Mouse (Mus musculus): Measurements from ENCODE around the gene Ms4a7. TPM values are rescaled to one million over a fixed set of nuclear protein-coding genes. Genes with fewer than 3 reads are reported as not detected.
"Not testable (repeated sequence)": the region's sequence is repeated elsewhere in the genome, so short reads cannot be mapped to it uniquely, and the experiment has no call there.

Gene Ms4a7
- total RNA-seq (2022), result 1 to 10 TPM in 1 of 4 experiments, not detected in 3; 1.6 TPM

DNA sequence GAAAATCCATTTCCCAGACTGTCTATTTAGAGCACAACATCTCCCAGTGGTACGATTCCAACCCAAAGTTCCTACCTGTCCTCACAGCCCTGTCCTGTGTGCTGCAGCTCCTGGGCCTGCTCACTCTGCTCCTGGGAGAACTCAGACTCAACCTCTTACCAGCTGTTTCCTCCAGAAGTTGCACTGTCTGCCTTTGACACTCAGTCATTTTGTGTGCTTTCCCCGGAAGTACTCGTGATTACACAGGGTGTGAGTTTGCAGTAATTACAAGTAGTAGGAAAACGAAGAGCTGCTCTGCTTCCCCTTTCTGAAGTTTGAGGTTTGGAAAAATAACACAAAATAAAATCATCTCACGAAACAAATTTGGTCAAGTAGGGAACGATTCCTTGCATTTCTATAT lies at the start of gene Ms4a7:
Ms4a7 (minus strand) TSS at position 215 of the 400 bp plus-strand sequence.
- DNase-seq (ENCODE audit: low spot score in 2 of 2), result no peak

DNA sequence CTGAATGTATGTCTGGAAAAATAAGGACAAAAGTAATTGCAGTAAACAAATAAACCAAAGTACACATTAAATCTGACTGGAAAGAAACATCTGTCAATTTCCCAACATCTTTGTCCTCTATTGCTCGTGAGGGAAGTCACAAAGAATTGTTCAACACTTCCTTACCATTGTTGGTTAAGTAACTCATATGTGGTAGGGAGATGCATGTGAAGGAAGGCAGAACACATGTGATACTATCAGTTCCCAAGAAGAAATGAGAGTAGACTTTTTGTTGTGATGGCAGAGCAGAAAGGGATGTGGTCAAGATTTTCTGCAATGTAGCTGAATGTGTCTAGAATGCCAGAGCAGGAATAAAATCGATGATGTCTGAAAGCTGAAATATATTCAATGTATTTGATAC lies 40.5 kb upstream of the Ms4a7 start:
- DNase-seq (ENCODE audit: low spot score in 2 of 2), result no peak

DNA sequence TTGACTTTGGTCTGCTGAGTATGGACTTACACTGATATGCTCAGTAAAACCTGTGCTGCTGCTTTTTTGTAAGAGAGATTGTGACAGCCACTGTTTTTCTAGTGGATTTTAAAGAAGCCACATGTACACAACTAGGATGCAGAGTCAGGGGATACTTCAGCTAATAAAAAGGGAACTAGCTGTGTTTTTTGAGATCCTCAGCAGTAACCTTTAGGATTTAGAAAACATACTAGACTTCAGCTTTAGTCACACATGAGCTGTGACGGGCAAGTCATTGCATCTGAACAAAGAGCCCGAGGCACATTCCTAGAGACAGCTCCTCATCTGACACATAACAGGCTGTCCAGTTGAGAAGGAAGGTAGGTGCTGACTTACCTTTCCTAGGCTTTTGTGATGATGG lies 39.3 kb upstream of the Ms4a7 start, which contains the start of gene Ms4a4a:
Ms4a4a (plus strand) TSS at position 251 of the 400 bp plus-strand sequence.
- DNase-seq (ENCODE audit: low spot score in 2 of 2), result no peak

DNA sequence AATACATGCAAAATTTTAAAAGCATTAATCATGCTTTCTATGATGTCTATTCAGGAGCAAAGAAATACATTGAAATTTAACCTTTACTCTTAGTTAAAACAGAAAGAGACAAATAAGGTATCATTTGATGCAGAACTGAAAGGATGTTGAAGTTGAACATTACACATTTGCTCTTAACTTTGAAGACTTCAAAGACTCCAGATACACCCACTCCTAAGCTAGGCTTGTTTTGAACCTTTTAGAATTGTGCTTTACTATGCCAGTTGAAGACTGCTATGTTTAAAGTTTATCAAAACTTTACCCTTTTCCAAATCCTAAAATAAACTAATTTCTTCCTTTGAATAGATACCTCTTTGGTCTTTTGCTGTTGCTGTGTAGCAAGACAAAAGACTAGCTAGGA lies 35.2 kb upstream of the Ms4a7 start:
- no peak for DNase-seq (ENCODE audit: low spot score in 2 of 2)

DNA sequence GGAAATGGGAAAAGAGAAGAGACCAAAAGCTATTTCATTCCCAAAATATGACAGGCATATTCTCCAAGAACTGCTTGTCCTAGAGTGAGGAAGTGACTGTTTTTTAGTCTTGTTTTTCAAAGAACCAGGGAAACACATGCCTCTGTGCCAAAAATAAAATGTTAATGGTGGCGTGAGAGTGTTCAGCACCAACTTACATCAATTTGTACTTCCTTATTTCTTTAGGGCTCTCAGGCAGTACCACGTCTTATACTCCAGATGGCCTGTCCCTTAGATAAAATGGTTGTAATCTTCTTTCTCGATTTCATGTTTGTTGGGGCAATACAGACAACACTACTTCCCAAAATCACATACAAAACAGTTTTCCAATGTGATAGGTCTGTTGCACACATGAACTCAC lies 32.4 kb upstream of the Ms4a7 start:
- no peak for DNase-seq (ENCODE audit: low spot score in 2 of 2)

DNA sequence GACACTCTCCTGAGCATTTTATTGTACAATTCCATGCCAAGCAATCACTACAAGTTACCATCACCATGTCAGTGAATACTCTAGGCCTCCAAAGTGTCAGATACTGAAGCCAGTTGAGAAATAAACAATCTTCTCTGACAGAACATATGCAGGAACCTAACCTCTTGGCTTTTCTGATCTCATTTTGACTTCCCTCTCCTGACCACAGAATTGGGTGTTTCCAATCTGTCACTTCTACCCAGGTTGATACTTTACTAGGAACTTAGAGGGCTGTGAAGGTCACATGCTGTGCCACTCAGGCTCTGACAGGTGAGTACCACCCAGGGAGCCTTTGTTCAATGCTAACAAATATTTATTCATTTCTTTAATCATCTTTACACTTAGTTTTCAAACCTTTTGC lies 26.1 kb upstream of the Ms4a7 start:
- no peak for DNase-seq (ENCODE audit: low spot score in 2 of 2)

DNA sequence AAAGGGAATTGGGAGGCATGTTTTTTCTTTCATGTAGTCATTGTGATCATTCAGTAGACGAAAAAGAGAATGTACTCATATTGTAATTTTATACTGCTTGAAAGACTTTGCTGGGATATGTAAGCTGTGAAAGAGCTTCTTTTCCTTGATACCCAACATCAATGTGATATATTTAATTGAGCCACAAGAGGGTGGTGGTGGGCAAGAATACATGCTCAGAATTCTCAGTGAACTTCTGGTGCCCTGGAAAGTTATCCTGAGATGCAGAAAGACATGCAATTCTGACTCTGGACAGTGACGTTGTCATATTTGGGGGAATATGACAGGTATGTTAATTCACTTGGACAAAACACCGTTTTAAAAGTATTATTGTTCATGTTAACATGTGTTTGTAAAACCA lies 24.2 kb upstream of the Ms4a7 start:
- no peak for DNase-seq (ENCODE audit: low spot score in 2 of 2)

DNA sequence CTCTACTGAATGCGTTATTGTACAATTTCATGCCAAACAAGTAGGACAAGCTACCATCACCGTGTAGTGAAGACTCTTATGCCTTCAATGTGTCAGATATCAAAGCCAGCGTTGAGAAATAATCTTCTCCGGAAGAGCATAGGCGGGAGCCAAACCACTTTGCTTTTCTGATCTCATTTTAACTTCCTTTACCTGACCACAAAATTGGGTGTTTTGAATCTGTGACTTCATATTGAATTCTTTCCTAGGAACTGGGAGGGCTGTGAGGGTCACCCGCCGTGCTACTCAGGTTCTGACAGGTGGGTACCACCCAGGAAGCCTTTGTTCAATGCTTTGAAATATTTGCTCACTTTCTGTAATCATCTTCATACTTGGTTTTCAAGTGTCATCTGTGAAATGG lies 19.8 kb upstream of the Ms4a7 start:
- DNase-seq (ENCODE audit: low spot score in 2 of 2), result no peak

DNA sequence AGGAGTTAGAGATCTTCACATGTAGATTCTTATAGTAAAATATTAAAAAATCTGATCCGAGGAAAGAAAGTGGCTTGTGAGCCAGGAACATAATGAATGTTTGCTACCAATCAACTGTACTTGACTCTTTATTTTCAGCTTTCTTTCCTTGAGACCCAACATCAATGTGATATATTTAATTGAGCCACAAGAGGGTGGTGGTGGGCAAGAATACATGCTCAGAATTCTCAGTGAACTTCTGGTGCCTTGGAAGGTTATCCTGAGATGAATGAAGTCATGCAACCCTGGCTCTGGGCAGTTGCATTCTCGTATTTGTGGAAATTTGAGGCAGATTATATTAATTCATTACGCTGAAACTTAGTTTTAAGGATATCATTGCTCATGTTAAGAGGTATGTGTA lies 15.9 kb upstream of the Ms4a7 start:
- DNase-seq (ENCODE audit: low spot score in 2 of 2), result no peak

DNA sequence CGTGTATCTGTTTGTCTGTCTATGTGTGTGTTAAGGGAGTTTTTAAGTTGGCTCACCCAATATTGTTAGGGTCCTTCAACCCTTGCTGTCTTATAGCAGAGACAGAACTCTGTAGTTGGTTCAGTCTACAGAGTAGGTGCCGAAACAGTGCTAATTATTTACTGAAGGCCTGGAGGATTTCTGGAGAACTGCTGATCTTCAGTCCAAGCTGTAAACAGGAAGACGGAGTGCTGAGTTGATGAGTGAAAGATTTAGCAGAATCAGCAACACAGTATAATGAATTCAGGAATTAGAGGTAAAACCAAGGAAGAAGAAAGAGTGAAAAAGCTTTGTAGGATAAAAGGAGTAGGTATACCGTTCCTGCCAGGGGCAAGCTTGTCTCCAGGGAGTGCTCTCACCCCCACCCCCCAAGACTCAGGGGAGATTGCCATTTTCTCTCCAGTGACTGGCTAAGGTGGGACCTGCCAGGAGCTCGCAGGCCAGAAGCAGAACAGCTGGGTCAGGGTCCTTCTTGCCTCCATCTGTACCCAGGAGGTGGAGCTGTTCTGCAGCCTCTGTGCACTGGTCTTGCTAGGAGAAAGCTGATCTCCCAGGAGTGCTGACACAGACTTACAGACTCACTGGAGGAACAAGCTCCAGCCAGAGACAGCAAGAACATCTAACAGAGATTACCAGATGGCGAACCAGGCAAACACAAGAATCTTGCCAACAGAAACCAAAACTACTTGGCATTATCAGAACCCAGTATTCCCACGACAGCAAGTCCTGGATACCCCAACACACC lies 13.9 kb upstream of the Ms4a7 start:
- DNase-seq (ENCODE audit: low spot score in 2 of 2), result peak in 1 of 2 experiments; percentile 7

DNA sequence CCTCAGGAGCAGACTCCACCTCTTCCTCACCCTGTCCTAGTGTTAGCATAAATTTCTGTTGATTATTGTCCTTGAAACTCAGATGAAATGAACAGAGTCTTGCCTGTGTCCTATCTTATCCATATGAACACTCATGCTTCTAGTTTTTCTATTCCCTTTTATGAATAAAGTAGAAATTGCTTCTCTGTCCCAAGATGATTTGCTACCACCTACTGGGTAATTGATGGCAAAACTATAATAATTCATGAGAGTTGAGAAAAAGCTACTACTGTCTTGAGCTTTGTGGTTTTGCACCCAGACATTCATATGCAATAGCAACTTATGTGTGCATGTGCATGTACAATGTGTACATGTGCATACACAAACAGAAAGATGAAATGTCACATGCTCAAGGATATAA lies 8.0 kb upstream of the Ms4a7 start:
- no peak for DNase-seq (ENCODE audit: low spot score in 2 of 2)

DNA sequence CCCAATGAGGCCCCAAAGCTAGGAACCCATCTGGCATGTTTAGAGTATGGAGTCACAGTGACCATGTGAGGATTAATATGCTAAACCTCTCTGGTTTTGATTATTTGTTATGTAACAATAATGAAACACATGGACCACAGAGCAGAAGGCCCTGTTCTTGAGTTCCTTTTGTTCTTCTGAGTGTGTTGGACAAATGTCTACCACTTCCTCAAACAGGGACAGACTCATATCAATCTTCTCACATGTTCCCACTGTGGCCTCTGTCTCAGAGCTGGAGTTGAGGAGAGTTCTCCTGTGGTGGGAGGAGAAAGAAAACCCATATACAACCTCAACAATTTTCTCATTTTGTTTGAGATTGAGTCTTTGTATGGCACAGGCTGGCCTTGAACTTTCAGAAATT lies 7.2 kb upstream of the Ms4a7 start:
- DNase-seq (ENCODE audit: low spot score in 2 of 2), result no peak

DNA sequence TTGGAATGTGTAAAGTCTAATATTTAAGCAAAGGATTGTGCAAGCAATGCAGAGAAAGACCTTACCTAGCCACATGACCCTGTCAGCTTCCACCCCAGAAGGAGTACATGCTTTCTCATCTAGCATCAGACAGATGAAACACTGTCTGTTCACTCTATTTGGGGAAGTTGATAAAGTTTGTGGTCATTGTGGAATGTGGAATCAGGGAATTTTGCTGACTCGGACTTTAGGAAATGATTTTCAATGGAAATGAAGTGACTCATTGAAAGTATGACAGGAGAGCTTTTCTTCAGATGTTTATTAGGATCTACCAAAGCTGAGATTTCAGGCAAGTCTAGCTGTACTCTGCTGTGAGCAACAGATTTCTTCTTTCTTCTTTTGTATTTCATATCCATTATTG lies 14.8 kb downstream of the Ms4a7 start:
- no peak for DNase-seq (ENCODE audit: low spot score in 2 of 2)

DNA sequence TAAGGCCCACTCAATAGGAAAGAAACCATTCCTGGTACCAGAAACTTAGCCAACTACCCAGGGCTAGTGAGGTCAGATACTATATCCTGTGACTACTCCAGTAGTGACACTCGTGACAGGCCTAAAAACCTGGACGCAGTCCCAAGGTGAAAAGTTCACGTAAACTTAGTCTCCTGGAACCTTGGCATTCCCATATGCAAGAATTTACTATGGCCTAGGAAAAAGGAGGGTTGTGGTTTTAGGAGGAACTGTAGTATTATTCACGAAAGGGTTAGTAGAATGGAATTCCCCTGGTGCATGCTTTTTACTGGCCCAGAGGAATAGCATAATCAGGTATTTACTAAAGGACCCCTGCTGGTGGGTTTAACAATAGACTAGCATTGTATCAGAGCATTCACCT lies 19.2 kb downstream of the Ms4a7 start:
- DNase-seq (ENCODE audit: low spot score in 2 of 2), result no peak

DNA sequence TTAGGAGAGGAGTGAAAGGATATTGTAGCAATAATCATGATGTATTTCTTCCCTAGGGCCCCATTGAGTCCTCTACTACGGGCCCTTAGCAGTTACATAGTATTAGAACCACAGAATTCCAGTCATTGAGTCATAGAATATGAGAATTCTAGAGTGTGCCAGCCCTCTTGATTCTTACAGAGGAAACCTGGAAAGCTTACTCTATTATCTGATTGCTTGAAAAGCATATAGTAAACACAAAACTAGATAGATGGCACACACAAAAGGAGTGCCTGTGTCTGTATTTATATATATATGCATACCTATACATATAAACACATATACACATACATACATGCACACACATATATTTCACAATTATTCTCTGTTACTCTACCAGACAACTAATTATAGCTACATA lies 21.6 kb downstream of the Ms4a7 start, which contains the start of gene Ms4a14:
Ms4a14 (minus strand) TSS at position 101 of the 400 bp plus-strand sequence.
- no peak for DNase-seq (ENCODE audit: low spot score in 2 of 2)

DNA sequence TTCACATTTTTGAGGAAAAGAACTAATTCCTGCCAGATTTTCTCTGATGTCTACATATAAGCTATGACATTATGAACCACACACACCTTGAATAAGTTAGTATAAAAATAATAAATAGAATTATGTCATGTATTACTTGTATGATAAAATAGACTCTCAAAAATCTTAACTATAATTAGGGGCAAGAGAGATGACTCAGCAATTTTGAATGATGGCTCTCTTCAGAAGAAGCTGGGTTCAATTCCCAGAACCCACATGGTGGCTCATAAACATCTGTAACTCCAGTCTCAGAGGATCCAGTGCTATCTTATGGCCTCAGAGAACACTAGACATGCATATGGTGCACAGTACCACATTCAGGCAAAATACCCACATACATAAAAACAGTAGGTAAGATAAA lies 27.1 kb downstream of the Ms4a7 start:
- no peak for DNase-seq (ENCODE audit: low spot score in 2 of 2)

DNA sequence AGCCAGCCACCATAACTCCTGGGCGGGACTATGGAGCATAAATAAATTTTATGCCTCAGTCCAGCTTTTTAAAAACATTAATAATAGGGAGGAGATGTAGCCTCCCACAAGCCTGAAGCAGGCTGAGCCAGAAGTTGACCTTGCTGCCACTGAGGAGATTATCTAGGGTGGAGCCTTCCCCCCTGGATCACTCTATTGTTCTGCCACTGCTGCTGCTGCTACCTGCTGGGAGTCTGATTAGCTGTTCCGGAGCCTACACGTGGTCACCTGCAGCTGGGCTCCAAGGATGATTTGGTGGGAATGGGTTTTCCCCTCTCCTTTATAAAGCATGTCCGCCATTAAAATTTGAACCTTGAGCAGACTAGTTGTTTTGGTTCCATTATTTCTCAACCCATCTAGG lies 36.4 kb downstream of the Ms4a7 start:
- not testable (repeated sequence) for DNase-seq (ENCODE audit: low spot score in 2 of 2)

DNA sequence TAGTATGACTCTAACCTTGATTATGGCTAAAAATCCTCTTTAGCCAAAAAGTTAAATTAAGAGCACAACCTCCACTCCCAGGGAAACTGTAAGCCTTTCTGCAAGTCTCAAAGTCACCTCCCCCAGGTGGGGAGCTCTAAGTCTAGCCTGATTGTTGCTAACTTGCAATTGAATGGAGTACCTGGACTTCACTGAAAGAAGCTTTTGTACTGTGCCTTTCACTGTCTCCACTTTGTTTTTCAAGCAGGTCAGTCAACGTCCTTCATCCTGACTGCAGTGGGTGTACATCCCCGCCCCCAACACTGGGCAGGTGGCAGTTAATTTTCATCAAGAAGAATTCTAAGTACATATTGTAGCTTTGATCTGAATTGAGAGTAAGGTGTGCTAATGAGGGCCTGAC lies 37.0 kb downstream of the Ms4a7 start:
- DNase-seq (ENCODE audit: low spot score in 2 of 2), result no peak

DNA sequence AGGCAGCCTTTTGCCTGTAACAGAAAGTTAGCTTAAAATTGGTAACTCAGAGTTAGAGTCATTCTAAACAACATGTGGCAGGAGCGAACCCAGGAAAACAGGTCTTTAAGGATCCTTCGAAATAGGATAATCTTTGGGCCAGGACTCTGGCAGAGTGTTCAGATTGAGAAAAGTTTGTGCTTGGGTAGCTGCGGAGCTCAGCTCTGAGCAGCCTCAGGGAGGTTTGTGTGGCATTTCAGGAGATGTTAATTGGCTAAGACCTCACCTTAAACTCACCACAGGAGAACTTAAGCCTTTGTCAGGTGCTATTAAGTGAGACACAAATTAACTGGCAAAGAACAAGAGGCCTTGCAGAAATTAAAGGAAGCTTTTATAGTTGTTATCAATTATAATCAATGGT lies 42.3 kb downstream of the Ms4a7 start:
- not testable (repeated sequence) for DNase-seq (ENCODE audit: low spot score in 2 of 2)

DNA sequence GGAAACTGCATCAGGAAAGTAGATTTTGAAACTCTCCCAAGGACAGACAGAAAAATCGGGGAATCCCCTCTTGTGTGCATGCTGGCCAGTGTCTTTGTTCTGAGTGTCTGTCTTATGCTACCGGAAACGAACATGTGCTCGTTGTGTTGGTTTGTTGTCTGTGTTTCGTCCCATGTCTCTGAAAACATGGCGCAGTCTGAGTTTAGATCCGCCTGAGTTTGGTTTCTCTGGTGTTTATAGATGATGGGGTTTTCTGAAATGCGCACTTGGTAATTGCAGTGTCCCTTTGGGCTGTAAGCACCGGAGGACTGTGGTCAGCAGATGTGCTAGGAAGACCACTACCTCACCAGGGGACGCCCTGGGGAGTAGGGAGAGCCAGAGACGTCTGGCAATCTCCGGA lies 43.0 kb downstream of the Ms4a7 start:
- no peak for DNase-seq (ENCODE audit: low spot score in 2 of 2)

DNA sequence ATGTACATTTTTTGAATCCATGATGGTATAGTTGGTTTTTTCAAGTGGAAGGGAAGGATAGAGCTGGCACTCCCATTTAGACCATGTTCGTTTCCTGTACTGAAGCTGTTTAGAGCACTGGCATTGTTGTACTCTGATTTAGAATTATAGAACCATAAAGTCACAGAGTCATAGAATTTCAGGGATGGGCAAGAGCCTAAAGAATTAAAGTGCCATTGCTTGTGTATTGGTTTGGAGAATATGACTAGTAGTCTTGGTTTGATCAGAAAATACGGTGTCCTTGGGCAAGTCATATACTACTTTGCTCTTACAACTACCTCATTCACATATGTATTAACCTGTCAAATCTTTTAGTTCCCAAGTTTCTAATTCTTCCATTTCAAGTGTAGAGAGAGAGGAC lies 52.2 kb downstream of the Ms4a7 start, which contains the start of gene Ms4a5:
Ms4a5 (minus strand) TSS at position 101 of the 400 bp plus-strand sequence.
- DNase-seq (ENCODE audit: low spot score in 2 of 2), result no peak

DNA sequence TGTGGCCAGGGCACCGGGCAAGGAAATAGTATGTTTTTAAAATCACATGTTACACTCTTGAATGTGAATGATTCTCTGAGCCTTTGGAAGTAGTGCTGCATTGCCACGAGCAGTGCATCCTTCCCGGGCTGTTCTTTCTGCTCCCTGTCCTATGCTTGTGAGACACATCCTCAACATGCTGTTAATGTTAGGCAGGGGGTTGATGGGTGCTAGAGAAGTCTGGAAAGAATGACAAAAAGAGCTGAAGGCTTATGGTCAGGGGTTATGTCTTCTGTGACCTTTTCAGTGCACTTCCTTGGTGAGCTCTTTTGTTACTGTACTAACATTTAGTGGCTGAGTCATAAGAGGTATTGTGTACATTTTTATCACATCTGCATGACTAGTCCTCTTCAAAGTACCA lies 55.7 kb downstream of the Ms4a7 start:
- no peak for DNase-seq (ENCODE audit: low spot score in 2 of 2)

DNA sequence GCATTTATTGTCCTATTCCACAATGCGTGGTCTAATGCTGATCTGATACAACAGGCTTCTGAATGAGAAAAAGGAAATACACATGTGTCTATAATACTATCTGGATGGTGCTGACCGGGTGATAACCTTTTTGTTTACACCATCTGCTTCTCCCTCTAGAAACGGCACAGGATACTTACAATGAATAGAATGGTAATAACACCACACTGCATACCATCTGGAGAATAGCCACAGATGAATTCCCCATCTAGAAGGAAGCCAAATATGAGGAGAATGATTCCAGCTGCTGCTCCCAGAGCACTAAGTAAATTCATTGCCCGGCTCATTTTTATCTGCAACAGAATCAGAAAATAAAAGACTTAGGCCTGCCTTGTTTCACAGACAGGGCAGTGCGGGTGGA lies 59.5 kb downstream of the Ms4a7 start:
- DNase-seq (ENCODE audit: low spot score in 2 of 2), result no peak

Data from left cerebral cortex, adult 8-10 months (tissue).